Mouse (Mus musculus): ENCODE measurements at regions not wholly inside any gene's neighbourhood (a gene's known extent, or its start where the extent isn't known, plus 50 kb on each side); places are given as distances from the start of the nearest gene placed in this dataset.
A peak's percentile ranks its signal among the peaks of the same experiment; 100 is the strongest.
"Not testable (repeated sequence)": the region's sequence is repeated elsewhere in the genome, so short reads cannot be mapped to it uniquely, and the experiment has no call there.

- DNase-seq (ENCODE audit: inconsistent age in 2 of 2, low spot score in 1 of 2), result not testable (repeated sequence)
These were observed 172.5 kb upstream of the Zfp808 start for GRCm38 (mm10) chr13:61957197-61957596.

- DNase-seq (ENCODE audit: inconsistent age in 2 of 2, low spot score in 1 of 2), result not testable (repeated sequence)
These were observed 150.8 kb upstream of the Zfp808 start for GRCm38 (mm10) chr13:61978856-61979255.

GRCm38 (mm10) chr13:61996519-61996918, 133.2 kb upstream of the Zfp808 start:
- peak in 1 of 2 experiments; percentile 35 for DNase-seq (ENCODE audit: inconsistent age in 2 of 2, low spot score in 1 of 2)

GRCm38 (mm10) chr13:61998803-61999202, 130.9 kb upstream of the Zfp808 start:
- DNase-seq (ENCODE audit: inconsistent age in 2 of 2, low spot score in 1 of 2), result peak in 1 of 2 experiments; percentile 46

GRCm38 (mm10) chr13:62007321-62007720, 122.4 kb upstream of the Zfp808 start:
- DNase-seq (ENCODE audit: inconsistent age in 2 of 2, low spot score in 1 of 2), result peak; percentile 15 to 76

- peak; percentile 42 to 79 for DNase-seq (ENCODE audit: inconsistent age in 2 of 2, low spot score in 1 of 2)
These were observed 114.1 kb upstream of the Zfp808 start for GRCm38 (mm10) chr13:62015424-62016167.

- not testable (repeated sequence) for DNase-seq (ENCODE audit: inconsistent age in 2 of 2, low spot score in 1 of 2)
These were observed 113.6 kb upstream of the Zfp808 start for GRCm38 (mm10) chr13:62016168-62016502.

GRCm38 (mm10) chr13:62037646-62038045, 92.0 kb upstream of the Zfp808 start:
- not testable (repeated sequence) for DNase-seq (ENCODE audit: inconsistent age in 2 of 2, low spot score in 1 of 2)

- peak in 1 of 2 experiments; percentile 15 for DNase-seq (ENCODE audit: inconsistent age in 2 of 2, low spot score in 1 of 2)
These were observed 51.6 kb upstream of the Zfp808 start for GRCm38 (mm10) chr13:62077951-62078671.

GRCm38 (mm10) chr13:62078893-62079292, 50.8 kb upstream of the Zfp808 start:
- not testable (repeated sequence) for DNase-seq (ENCODE audit: inconsistent age in 2 of 2, low spot score in 1 of 2)
